Comparison of ENCODE assay signal across 7 mouse cellular contexts in genomic region chr17:36032351-36032875, GRCm38 (mm10). TPM values are rescaled to one million over a fixed set of nuclear protein-coding genes. Genes with fewer than 3 reads are reported as not detected.
DNase-seq lines count a peak whose midpoint lies in the region; ATAC-seq and TF ChIP-seq lines count a peak whose summit lies in the region.
"Not testable (repeated sequence)": the region's sequence is repeated elsewhere in the genome, so short reads cannot be mapped to it uniquely, and the experiment has no call there.

Gene H2-T23, minus strand, starts transcription at chr17:36032855.

- not testable (repeated sequence) for H3K27me3 ChIP-seq in embryonic facial prominence, embryonic 15.5 days; heart, embryonic 11.5 days (ENCODE audit: control insufficient read depth, insufficient read depth, low read length); limb, embryonic 14.5 days (ENCODE audit: control insufficient read depth, insufficient read depth, low read length); midbrain, embryonic 11.5 days (ENCODE audit: control insufficient read depth, insufficient read depth, low read length)

- WGBS in embryonic facial prominence, embryonic 15.5 days = under 1% methylated on average over 25 of the region's 25 CpGs
- under 1% methylated on average over 24 of the region's 25 CpGs for WGBS in heart, embryonic 11.5 days (ENCODE audit: insufficient replicate concordance)
- WGBS in limb, embryonic 14.5 days = 1% methylated on average over 12 of the region's 25 CpGs
- 1% methylated on average over 25 of the region's 25 CpGs for WGBS in midbrain, embryonic 11.5 days

- TF ChIP-seq POLR2A in limb, embryonic 14.5 days (IDR thresholded peaks at IDR 0.05; ENCODE audit: borderline replicate concordance, extremely low read depth, insufficient read depth, insufficient read length) = not testable (repeated sequence)

- peak within 1 kb of the TSS; percentile 39; the same call in 1 of the 2 replicates for H3K27ac ChIP-seq in embryonic facial prominence, embryonic 15.5 days (replicated peaks)
- H3K27ac ChIP-seq in heart, embryonic 11.5 days (ENCODE audit: low read depth, low read length); limb, embryonic 14.5 days (replicated peaks; ENCODE audit: low read depth, low read length); midbrain, embryonic 11.5 days (ENCODE audit: low read depth, low read length): not testable (repeated sequence)

- DNase-seq in adrenal gland, adult (ENCODE audit: inconsistent age in 2 of 2, low spot score in 1 of 2) = peak; percentile 71 to 92
- DNase-seq in kidney, adult 18-20 months = peak; percentile 65
- DNase-seq in limb, embryonic 14.5 days (ENCODE audit: low spot score) = not testable (repeated sequence)
- DNase-seq in midbrain, embryonic 11.5 days (ENCODE audit: low spot score, missing footprints) = peak; percentile 88
- peak; percentile 55 for DNase-seq in spleen, adult 12 weeks (ENCODE audit: low spot score)

- H3K36me3 ChIP-seq in embryonic facial prominence, embryonic 15.5 days; heart, embryonic 11.5 days (ENCODE audit: control insufficient read depth, insufficient read depth, low read length); limb, embryonic 14.5 days (ENCODE audit: control insufficient read depth, insufficient read depth, low read length); midbrain, embryonic 11.5 days (ENCODE audit: control insufficient read depth, insufficient read depth, low read length): not testable (repeated sequence)

- peak within 1 kb of the TSS; percentile 55 for H3K4me3 ChIP-seq in embryonic facial prominence, embryonic 15.5 days (replicated peaks)
- H3K4me3 ChIP-seq in heart, embryonic 11.5 days (ENCODE audit: low read depth, low read length) = peak within 1 kb of the TSS; percentile 49
- H3K4me3 ChIP-seq in limb, embryonic 14.5 days (replicated peaks; ENCODE audit: low read length) = peak within 1 kb of the TSS; percentile 44
- peak within 1 kb of the TSS; percentile 37 for H3K4me3 ChIP-seq in midbrain, embryonic 11.5 days (ENCODE audit: low read depth, low read length)

- not testable (repeated sequence) for H3K9me3 ChIP-seq in embryonic facial prominence, embryonic 15.5 days (replicated peaks); heart, embryonic 11.5 days (replicated peaks; ENCODE audit: control insufficient read depth, low read length); limb, embryonic 14.5 days (ENCODE audit: control insufficient read depth, low read length); midbrain, embryonic 11.5 days (ENCODE audit: control insufficient read depth, low read length)

- H3K9ac ChIP-seq in embryonic facial prominence, embryonic 15.5 days = peak within 1 kb of the TSS; percentile 45
- 0 out of 2 replicates have a peak within 1 kb of the TSS, but pooled peaks have one; percentile 39 for H3K9ac ChIP-seq in heart, embryonic 11.5 days (ENCODE audit: low read depth, low read length)
- H3K9ac ChIP-seq in limb, embryonic 14.5 days (ENCODE audit: low read depth, low read length, severe bottlenecking) = peak within 1 kb of the TSS; percentile 55
- peak within 1 kb of the TSS; percentile 60 for H3K9ac ChIP-seq in midbrain, embryonic 11.5 days (ENCODE audit: low read length)

- H3K4me1 ChIP-seq in embryonic facial prominence, embryonic 15.5 days; heart, embryonic 11.5 days (ENCODE audit: control insufficient read depth, insufficient read depth, low read length); limb, embryonic 14.5 days (ENCODE audit: control insufficient read depth, insufficient read depth, low read length); midbrain, embryonic 11.5 days (ENCODE audit: control insufficient read depth, insufficient read depth, low read length): not testable (repeated sequence)

- ATAC-seq in embryonic facial prominence, embryonic 15.5 days (ENCODE audit: insufficient number of reproducible peaks, low FRiP score, low TSS enrichment, low read depth); heart, embryonic 11.5 days (replicated peaks; ENCODE audit: insufficient number of reproducible peaks, low FRiP score, low TSS enrichment): not testable (repeated sequence)
- peak; percentile 60; the same call in 1 of the 2 replicates for ATAC-seq in limb, embryonic 14.5 days (ENCODE audit: low FRiP score, low read depth)
- peak; percentile 33; the same call in 1 of the 2 replicates for ATAC-seq in midbrain, embryonic 11.5 days (ENCODE audit: low FRiP score)

- H3K4me2 ChIP-seq in embryonic facial prominence, embryonic 15.5 days (replicated peaks) = peak within 1 kb of the TSS; percentile 89
- peak within 1 kb of the TSS; percentile 84 for H3K4me2 ChIP-seq in heart, embryonic 11.5 days
- H3K4me2 ChIP-seq in limb, embryonic 14.5 days (replicated peaks; ENCODE audit: low read depth, low read length, severe bottlenecking) = peak within 1 kb of the TSS; percentile 82
- peak within 1 kb of the TSS; percentile 69 for H3K4me2 ChIP-seq in midbrain, embryonic 11.5 days

RNA-seq across cellular contexts. Expression of gene H2-T23, which starts in this region (rescaled TPM):
- 24.9 and 26.4 TPM in 2 replicates for polyA plus RNA-seq in embryonic facial prominence, embryonic 15.5 days (2015; fragmentation: Nextera tagmentation; extraction: Ambion mirVana)
- 2.0 and 3.1 TPM in 2 replicates for polyA plus RNA-seq in heart, embryonic 11.5 days (2014; fragmentation: Nextera tagmentation; extraction: Ambion mirVana)
- polyA plus RNA-seq in limb, embryonic 14.5 days (2012; rRNA removed) = 13.5 and 15.0 TPM in 2 replicates
- polyA plus RNA-seq in limb, embryonic 14.5 days (2014; fragmentation: Nextera tagmentation; extraction: Ambion mirVana) = 10.0 and 10.8 TPM in 2 replicates
- 3.2 and 3.3 TPM in 2 replicates for polyA plus RNA-seq in midbrain, embryonic 11.5 days (2014; fragmentation: Nextera tagmentation; extraction: Ambion mirVana)
